Mouse (Mus musculus) forebrain, postnatal 0 days (tissue): Measurements from ENCODE around the gene Sult6b2. TPM values are rescaled to one million over a fixed set of nuclear protein-coding genes. Genes with fewer than 3 reads are reported as not detected.

ENCODE experiments used
- ATAC-seq: fragments of 200-750 bp; cut with Nextera tagmentation; 2 replicates; pipeline ENCODE4 v1.8.0; 2017; ENCODE audit warnings: mild to moderate bottlenecking, moderate library complexity
- DNase-seq: peaks from one replicate; pipeline ENCODE4 v3.0.0-alpha.2; 2015
- H3K27ac ChIP-seq: fragments of 300-500 bp; sonication (generic); 2 replicates; pipeline ENCODE4 v1.5.1; 2014; ENCODE audit warnings: low read depth, mild to moderate bottlenecking, antibody characterized with exemption, low read length, moderate library complexity, mixed read lengths
- H3K27me3 ChIP-seq: fragments of 300-500 bp; sonication (generic); 2 replicates; pipeline ENCODE4 v1.6.1; 2014; ENCODE audit warnings: mild to moderate bottlenecking, low read length, mixed read lengths; ENCODE audit not compliant: insufficient read depth
- H3K36me3 ChIP-seq: fragments of 300-500 bp; sonication (generic); 2 replicates; pipeline ENCODE4 v1.6.1; 2014; ENCODE audit warnings: mild to moderate bottlenecking, moderate library complexity; ENCODE audit not compliant: insufficient read depth
- H3K4me1 ChIP-seq: fragments of 300-500 bp; sonication (generic); 2 replicates; pipeline ENCODE4 v1.6.1; 2014; ENCODE audit warnings: antibody characterized with exemption; ENCODE audit not compliant: insufficient read depth
- H3K4me2 ChIP-seq: fragments of 300-500 bp; sonication (generic); 2 replicates; pipeline ENCODE4 v1.6.1; 2014; ENCODE audit warnings: low read depth, mild to moderate bottlenecking, moderate library complexity
- H3K4me3 ChIP-seq: fragments of 300-500 bp; sonication (generic); 2 replicates; pipeline ENCODE4 v1.5.1; 2014; ENCODE audit warnings: low read depth, low read length, mixed read lengths
- H3K9ac ChIP-seq: fragments of 300-500 bp; sonication (generic); 2 replicates; pipeline ENCODE4 v1.6.1; 2014; ENCODE audit warnings: mild to moderate bottlenecking
- H3K9me3 ChIP-seq: fragments of 300-500 bp; sonication (generic); 2 replicates; pipeline ENCODE4 v1.6.1; 2016; ENCODE audit warnings: low read length
- CTCF ChIP-seq: sonication (generic); IDR thresholded peaks from 2 replicates; pipeline ENCODE4 v1.5.1; 2016; ENCODE audit warnings: antibody characterized with exemption, control low read depth, low read depth
- WGBS: fragments of 180-500 bp; shearing (Covaris S2); extraction: QIAGEN DNeasy Blood & Tissue Kit; methylation state at CpG from one replicate; pipeline ENCODE4 v1.1.7; 2014; 5-methylcytosine and 5-hydroxymethylcytosine counted together
- polyA plus RNA-seq: library from polyadenylated mRNA; unstranded; fragments of >200 nt; fragmentation: Nextera tagmentation; extraction: Ambion mirVana; gene quantifications from 2 replicates; pipeline ENCODE4 v1.2.1, GENCODE M21; 2015
- total RNA-seq: library from RNA; depleted of rRNA; stranded (reverse); fragments of >200 nt; gene quantifications from 2 replicates; pipeline ENCODE4 v1.2.3, GENCODE M21; 2014

The Sult6b2 gene
- total and polyA plus RNA-seq, 2 experiments from 2014 or later, result 0.05 to 0.12 TPM

GRCm38 (mm10) chr6:142810239-142810638, 5.9 kb upstream of the Sult6b2 start:
- Histone ChIP-seq H3K4me1 (no peaks in the 10 kb centered on the region), H3K9me3 (no peaks in the 10 kb centered on the region), H3K27me3 (no peaks in the 10 kb centered on the region), H3K9ac (no peak overlapping the region), H3K36me3 (no peaks in the 10 kb centered on the region), H3K4me3 (no peak overlapping the region), H3K27ac (no peak overlapping the region), H3K4me2 (no peak overlapping the region)
- TF ChIP-seq CTCF, result no peak
- DNase-seq, result no peak
- ATAC-seq, result no peak
- 76% methylated on average over 6 of the region's 6 CpGs for WGBS

GRCm38 (mm10) chr6:142809373-142810098, 5.2 kb upstream of the Sult6b2 start:
- no peaks in the 10 kb centered on the region for H3K36me3 ChIP-seq
- no peak overlapping the region for H3K4me3 ChIP-seq
- no peak for ATAC-seq
- WGBS, result 44% methylated on average over 6 of the region's 6 CpGs
- no peak for DNase-seq
- H3K4me2 ChIP-seq, result no peak overlapping the region
- H3K4me1 ChIP-seq, result no peaks in the 10 kb centered on the region
- no peaks in the 10 kb centered on the region for H3K9me3 ChIP-seq
- H3K9ac ChIP-seq, result no peak overlapping the region
- TF ChIP-seq CTCF, result no peak
- H3K27ac ChIP-seq, result no peak overlapping the region
- no peaks in the 10 kb centered on the region for H3K27me3 ChIP-seq

- H3K36me3 ChIP-seq, result no peaks in the 10 kb centered on the region
- H3K4me2 ChIP-seq, result no peak overlapping the region
- ATAC-seq, result no peak
- no peak overlapping the region for H3K4me3 ChIP-seq
- H3K9ac ChIP-seq, result no peak overlapping the region
- H3K9me3 ChIP-seq, result no peaks in the 10 kb centered on the region
- 93% methylated on average over 4 of the region's 4 CpGs for WGBS
- no peak for DNase-seq
- no peaks in the 10 kb centered on the region for H3K27me3 ChIP-seq
- no peak overlapping the region for H3K27ac ChIP-seq
- H3K4me1 ChIP-seq, result 0 out of 2 replicates have a peak, but pooled peaks cover 3% of the 10 kb centered on the region
- no peak for TF ChIP-seq CTCF
Measured at GRCm38 (mm10) chr6:142806326-142806725, 2.0 kb upstream of the Sult6b2 start.

GRCm38 (mm10) chr6:142802617-142803525, 1.4 kb downstream of the Sult6b2 start:
- no peaks in the 10 kb centered on the region for H3K9me3 ChIP-seq
- H3K4me1 ChIP-seq, result 0 out of 2 replicates have a peak, but pooled peaks cover 3% of the 10 kb centered on the region
- no peak overlapping the region for H3K9ac ChIP-seq
- WGBS, result 61% methylated on average over 11 of the region's 11 CpGs
- H3K36me3 ChIP-seq, result no peaks in the 10 kb centered on the region
- ATAC-seq (no peak), DNase-seq (no peak)
- TF ChIP-seq CTCF, result no peak
- H3K27ac ChIP-seq, result no peak overlapping the region
- H3K27me3 ChIP-seq, result no peaks in the 10 kb centered on the region
- no peak overlapping the region for H3K4me2 ChIP-seq
- no peak overlapping the region for H3K4me3 ChIP-seq

- WGBS, result 35% methylated on average over 5 of the region's 5 CpGs
- DNase-seq, result no peak
- no peak overlapping the region for H3K9ac ChIP-seq
- H3K27ac ChIP-seq, result no peak overlapping the region
- H3K27me3 ChIP-seq, result no peaks in the 10 kb centered on the region
- no peaks in the 10 kb centered on the region for H3K36me3 ChIP-seq
- no peak overlapping the region for H3K4me3 ChIP-seq
- H3K4me1 ChIP-seq, result 0 out of 2 replicates have a peak, but pooled peaks cover 3% of the 10 kb centered on the region
- TF ChIP-seq CTCF, result no peak
- peak; percentile 56; the same call in 1 of the 2 replicates for ATAC-seq
- H3K4me2 ChIP-seq, result no peak overlapping the region
- no peaks in the 10 kb centered on the region for H3K9me3 ChIP-seq
Measured at GRCm38 (mm10) chr6:142801687-142802086, 2.6 kb downstream of the Sult6b2 start.

GRCm38 (mm10) chr6:142799704-142800374, 4.5 kb downstream of the Sult6b2 start:
- H3K4me2 ChIP-seq, result no peak overlapping the region
- H3K4me1 ChIP-seq, result 0 out of 2 replicates have a peak, but pooled peaks cover 3% of the 10 kb centered on the region
- H3K9ac ChIP-seq, result no peak overlapping the region
- no peak overlapping the region for H3K27ac ChIP-seq
- H3K36me3 ChIP-seq, result no peaks in the 10 kb centered on the region
- DNase-seq (no peak), ATAC-seq (no peak)
- H3K27me3 ChIP-seq, result no peaks in the 10 kb centered on the region
- TF ChIP-seq CTCF, result no peak
- H3K9me3 ChIP-seq, result no peaks in the 10 kb centered on the region
- WGBS, result 85% methylated on average over 7 of the region's 7 CpGs
- no peak overlapping the region for H3K4me3 ChIP-seq
